Mouse (Mus musculus) gastrocnemius, postnatal 25 days (tissue): ENCODE measurements around the gene Hoxc12. TPM values are rescaled to one million over a fixed set of nuclear protein-coding genes. Genes with fewer than 3 reads are reported as not detected.
A peak's percentile ranks its signal among the peaks of the same experiment; 100 is the strongest.

ENCODE experiments used
- DNase-seq: peaks from one replicate; pipeline ENCODE4 v3.0.0; 2022
- total RNA-seq, 2 experiments: library from RNA; stranded (reverse); gene quantifications; 1 replicate in 1 of 2; 2 replicates in 1 of 2; pipeline ENCODE4 v1.2.3; 2021

Gene Hoxc12
- total RNA-seq, 2 experiments from 2014 or later: not detected

DNA sequence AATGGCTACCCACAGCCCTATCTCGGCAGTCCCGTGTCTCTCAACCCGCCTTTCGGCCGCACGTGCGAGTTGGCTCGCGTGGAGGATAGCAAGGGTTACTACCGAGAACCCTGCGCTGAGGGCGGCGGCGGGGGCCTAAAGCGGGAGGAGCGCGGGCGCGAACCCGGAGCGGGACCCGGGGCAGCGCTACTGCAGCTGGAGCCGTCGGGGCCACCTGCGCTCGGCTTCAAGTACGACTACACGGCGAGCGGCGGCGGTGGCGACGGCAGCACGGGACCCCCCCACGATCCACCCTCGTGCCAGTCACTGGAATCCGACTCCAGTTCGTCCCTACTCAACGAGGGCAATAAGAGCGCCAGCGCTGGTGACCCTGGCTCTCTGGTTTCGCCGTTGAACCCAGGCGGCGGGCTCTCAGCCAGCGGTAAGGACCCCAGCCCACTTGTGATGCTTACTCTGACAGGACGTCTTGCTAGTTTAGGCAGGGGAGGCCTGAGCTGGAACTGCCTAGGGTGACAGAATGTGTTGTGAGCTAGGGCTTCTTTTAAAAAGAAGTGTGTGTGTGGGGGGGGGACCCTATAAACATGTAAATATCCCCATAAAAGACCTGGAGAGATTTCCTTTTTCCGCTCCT, 594 bp downstream of the Hoxc12 start:
- DNase-seq: no peak

DNA sequence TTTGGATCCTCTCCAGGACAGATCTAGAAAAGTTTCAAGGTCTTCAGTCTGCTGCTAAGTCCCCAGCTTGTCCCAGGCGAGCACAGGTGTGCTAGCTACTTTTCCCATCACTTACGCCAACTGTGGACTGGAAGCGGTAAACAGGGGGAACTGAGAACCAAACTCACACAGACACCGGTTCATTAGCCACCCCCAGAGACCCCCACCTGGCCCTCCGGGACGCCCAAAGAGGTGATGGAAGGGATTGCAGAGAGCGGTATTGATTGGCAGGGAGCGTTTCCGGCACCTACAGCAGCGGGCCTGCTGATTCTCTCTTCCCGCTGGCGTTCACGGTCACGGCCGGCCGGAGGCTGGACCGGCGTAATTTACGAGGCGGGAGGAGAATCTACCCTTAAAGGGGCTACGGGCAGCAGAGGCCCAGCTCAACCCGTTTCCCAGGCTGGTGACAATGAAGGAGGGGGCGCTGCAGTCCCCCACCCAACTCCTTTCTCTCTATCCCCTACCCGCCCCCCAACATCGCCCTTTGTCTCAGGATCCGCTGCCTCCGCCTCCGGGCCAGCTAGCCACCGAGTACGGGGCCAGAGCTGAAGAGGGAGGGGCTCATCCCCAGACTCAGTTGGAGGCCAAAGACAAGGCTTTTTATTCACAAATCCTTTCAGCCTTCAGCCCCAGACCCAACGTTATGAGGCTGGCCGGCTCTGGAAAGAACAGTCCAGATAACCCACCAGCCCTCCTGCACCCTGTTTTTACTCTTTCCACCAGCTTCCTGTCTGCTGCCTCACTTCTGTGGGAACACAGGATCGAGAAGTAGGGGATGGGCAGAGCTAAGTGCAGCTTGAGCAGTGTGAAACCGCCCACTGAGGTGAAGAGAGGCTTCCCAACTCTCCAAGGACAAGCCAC, 2.9 kb downstream of the Hoxc12 start:
- no peak for DNase-seq

DNA sequence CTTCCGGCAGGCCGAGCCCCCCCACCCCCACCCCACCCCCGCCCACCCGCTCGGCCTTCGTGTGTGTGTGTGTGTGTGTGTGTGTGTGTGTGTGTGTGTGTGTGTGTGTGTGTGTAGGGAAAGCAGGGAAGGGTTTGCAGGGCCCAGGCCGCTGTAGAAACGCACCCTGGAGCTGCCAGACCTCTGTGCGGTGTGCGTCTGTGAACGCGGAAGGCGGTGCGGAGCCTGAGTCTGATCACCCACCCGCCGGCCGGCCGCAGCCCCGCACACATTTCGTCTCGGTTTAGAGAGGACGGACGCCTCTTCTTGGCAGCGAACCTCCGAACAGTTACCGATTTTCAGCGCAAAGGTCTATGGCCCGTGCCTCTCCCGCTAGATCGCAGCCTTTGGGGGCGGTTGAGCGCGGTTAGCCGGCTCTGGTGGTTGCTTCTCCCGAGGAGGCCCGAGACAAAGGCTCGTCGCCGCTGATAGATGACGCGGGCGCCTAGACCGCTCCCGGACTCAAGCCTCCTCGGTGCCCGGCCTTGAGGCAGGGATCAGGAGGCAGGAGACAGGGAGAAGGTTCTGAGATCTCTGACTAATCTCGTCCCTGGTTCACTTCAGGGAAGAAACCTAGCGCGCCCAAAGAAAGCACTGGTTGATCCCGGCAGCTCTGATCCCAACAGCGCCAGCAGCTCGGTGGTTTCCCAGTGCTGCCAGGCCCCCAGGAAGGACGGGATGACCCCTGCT, 6.3 kb downstream of the Hoxc12 start:
- peak; percentile 59 for DNase-seq

DNA sequence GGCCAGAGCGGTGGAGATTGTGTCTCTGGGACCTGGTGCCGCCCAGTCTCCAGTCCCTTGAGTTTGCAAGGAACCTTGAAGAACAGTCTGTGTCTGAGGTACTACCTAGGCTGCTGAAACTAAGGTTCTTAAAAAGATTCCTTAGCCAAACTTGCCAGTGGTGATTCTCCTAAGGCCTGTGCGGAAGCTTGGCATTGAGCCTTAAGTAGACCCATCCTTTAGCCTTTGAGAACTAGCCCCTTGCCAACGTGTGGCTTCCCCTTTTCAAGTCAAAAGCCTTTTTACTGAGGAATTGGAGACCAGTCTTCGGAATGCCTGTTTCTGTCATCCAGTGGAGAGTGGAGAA, 6.9 kb downstream of the Hoxc12 start:
- no peak for DNase-seq

DNA sequence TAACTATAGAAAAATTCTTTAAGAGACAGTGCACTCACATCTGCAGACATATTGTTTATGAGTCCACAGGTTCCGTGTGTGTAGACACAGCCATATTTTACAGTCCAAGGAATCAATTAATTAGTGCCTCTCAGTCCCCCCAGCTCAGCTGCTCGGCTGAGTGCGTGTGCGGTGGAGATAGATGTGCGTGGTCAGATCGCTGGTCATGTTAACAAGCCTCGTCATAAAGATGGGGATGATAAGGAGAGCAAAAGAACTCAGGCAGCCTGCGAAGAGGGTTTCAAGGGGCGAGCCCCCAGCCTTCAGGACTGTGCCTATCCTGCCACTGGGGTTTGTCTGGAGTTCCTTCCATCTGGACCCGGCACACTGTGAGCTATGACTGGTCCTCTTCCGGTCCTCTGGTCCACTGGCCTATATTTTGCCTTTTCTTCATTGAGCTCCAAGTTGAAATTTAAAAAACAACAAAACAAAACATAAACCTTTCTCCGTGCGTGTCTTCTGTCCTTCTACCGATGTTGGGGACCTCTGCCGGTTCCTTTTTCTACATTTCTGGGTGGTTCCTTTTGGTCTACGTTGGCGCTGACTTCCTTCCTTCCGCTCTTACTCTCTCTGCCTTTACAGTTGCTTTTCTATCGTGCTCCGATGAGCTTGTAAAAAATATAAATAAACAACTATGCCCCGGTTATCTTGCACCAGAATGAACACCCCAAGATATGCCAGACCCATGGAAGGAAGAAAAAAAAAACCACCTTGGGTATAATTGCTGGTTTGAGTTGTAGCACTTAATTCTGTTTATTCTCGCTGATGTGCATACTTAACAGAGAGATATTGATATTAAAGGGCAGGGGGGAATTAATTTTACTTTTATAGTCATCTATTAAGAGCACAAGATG, 8.9 kb downstream of the Hoxc12 start:
- DNase-seq: no peak

DNA sequence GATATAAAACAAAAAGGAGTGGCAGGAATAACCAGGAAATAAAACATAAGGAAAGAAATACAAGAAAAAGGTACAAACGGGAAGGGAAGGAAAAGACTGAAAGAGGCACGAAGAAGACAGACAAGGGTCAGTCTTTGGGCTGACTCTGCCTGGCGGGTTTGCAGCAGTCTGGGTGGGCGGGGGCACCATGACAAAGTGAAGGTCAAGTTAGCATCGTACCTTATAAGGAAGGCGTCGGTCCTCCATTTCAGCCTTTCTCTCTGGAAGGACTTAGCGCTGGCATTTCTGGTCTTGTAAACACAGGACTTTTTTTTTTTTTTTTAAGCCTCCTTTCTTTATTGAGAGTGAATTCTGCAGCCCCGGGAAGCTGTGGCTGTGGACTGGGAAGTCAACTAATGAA, 10.7 kb downstream of the Hoxc12 start:
- no peak for DNase-seq

DNA sequence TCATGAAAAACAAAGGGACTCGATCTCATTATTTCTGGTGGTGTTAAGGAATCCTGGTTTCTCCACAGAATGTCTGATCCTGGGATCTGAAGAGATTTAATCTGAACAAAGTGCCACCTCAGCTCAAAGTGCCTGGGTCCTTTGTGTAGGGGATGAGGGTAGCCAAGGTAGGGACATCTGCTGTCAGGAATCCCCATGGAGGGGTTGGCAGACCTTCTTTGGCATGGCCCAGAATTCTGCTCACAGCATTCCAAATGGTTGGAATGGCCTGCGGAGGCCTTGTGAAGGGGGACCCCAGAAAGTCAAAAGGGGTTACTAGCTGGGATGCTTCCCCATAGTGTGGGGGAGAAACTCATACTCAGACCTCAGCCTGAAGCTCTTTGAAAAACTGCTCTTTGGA, 12.3 kb downstream of the Hoxc12 start:
- no peak for DNase-seq

DNA sequence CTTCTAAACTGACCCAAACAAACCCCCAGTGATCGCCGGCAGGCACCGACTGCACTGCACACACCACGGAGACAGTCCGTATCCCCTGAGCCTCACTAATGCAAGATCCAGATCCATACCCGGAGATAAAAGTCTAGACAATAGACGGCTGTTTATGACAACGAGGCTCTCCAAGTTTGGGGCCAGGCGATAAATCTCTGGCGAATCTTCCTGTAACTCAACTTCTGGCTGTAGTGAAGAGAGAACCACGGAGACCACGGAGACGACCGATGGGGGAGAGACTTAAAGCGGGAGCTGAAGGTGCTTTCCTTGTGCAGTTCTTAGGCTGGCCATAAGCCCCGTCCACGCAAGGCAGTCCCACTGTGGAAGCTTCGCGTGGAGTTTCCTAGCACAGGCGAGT, 13.1 kb downstream of the Hoxc12 start:
- DNase-seq: no peak

DNA sequence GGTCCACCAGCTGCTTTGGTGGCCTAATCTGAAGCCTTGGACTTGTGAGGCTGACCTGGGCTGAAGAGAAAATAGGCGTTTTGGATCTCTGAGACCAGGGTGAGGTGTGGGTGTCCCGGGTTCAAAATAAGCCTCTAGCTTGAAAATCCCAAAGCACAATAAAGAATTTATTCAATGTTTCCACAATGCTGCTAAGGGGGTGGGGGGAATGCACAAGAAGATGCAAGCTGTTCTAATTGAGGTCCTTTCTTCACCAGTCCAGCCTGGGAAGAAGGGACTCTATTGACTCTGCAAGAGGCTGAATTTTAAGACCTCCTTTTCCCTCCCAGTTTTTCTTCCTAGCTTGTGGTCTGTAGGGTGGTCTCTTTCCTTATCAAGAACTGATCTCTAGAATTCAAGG, 14.3 kb downstream of the Hoxc12 start:
- DNase-seq: no peak

DNA sequence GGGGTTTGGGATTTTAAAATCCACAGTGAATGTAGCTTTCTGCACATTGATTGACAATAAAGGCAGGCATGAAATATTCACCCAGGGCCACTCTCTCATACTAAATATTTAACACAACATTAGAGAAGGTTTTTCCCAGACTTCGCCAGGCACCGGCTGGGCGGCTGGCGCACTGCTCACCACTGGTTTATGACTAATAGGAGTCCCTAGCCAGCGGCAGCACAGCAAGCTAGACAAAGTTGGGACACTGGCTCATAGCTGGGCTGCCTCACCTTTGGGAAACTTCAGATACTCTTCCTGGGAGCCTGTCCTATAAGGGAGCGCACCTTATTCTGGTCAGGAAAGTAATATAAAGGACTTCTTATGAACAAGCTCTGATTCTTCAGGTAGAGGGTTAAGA, 17.0 kb downstream of the Hoxc12 start:
- DNase-seq: peak; percentile 26

DNA sequence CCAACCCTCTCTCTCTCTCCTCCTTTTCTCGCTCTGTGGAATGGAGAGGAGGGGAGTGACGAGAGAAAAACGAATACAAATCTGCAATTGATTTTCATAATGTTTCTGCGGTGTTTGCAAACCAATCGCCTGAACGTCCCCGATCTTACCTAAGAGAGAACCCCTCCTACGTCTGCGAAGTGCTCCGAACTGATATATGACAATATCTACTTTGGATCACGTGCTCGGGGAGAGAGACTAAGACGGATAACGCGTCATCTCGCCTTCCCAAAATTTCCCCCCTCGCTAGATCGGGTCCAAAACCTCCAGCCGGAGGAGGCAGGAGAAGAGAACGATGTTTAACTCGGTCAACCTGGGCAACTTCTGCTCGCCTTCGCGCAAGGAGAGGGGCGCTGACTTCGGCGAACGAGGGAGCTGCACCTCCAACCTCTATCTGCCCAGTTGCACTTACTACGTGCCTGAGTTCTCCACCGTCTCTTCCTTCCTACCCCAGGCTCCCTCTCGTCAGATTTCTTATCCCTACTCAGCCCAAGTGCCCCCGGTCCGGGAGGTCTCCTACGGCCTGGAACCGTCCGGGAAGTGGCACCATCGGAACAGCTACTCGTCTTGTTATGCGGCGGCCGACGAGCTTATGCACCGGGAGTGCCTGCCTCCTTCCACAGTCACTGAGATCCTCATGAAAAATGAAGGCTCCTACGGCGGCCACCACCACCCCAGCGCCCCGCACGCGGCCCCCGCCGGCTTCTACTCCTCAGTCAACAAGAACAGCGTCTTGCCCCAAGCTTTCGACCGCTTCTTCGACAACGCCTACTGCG, 17.8 kb downstream of the Hoxc12 start, which contains the start of gene Hoxc11:
Gene Hoxc11 (plus strand): TSS at position 236 of the 815 bp plus-strand sequence.
- peak; percentile 34 for DNase-seq

DNA sequence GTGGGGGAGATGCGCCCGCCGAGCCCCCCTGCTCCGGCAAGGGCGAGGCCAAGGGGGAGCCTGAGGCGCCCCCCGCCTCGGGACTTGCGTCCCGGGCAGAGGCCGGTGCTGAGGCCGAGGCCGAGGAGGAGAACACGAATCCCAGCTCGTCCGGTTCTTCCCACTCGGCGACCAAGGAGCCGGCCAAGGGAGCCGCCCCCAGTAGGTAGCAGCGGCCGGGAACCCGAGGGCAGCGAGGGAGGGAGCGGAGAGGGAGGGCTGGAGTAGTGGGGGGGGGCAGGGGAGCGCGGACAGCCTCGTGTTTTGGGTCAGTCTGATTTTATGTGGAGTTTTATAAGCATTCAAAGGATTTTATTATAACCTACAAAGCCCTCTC, 18.4 kb downstream of the Hoxc12 start:
- DNase-seq: peak; percentile 68

DNA sequence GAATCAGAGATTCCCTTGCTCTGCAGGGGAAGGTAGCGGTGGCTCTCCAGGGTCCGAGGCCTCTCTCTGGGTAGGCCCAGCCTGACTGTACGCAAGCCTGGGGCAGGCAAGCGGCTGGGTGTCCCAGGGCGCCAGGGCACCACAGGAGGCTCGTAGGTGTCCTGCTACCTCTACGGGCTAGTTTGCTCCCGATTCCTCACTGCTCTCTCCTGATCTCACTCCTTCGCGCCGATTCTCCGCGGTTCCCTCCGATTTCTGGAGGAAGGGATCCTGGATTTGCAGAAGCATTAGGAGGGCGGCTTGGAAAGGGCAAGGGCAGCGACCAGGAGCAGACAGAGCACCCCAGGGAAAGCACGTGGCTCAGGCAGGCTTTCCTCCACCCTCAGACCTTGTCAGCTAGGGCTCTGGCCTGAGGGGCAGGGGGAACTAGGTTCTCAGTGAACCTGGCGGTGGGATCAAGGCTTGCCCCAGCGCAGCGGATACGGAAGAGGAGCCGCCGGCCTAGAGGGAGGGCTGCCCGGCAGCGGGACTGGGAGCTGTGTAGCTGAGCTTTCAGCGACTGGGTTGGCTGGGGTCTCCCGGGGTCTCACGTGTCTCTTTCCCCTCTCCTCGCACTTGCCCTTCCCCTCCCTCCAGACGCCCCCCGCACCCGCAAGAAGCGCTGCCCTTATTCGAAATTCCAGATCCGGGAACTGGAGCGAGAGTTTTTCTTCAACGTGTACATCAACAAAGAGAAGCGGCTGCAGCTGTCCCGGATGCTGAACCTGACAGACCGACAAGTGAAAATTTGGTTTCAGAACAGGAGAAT, 19.5 kb downstream of the Hoxc12 start:
- peak; percentile 52 for DNase-seq

DNA sequence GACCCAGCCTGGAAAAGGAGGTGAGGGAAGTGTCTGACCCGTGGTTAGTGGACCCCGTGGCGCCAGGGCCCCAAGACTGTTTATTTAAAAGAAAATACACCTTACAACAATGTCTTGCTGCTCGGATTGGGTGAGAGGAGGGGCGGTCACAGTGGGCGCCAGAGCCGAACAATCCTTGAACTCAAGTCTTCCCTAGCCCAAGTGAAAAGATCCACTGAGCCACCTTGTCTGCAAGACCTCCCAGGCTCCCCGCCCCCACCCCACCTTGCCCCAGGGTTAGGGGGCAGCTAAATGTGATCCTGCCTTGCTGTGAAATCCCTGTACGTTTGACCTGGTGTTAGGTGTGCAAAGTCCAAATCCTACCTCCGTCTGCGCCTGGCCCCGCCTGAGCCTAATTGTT, 20.3 kb downstream of the Hoxc12 start:
- DNase-seq: no peak

DNA sequence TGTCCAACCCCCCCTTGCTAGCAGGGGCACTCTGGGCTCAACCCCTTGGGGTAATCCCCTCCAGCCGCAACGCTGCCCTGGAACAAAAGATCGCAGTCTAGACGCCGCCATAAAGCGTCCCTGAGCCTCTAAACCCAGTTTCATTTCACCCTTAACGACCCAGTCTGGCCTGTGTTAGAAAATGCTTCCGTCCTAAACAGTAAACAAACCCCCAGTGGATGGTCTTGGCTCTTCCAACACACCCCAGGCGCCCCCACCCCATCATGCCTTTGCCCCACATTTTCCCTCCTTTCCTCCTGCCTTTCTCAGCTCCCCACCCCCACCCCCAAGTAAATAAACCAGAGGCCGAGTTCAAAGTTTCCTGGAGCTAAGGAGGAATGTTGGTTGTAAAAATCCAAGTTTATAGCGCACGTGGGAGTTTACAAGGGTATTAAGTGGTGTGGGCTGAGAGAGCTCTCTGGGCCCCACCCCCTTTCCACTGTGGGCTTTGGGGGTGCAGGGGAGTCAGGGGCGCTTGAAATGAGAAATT, 23.2 kb downstream of the Hoxc12 start:
- no peak for DNase-seq

DNA sequence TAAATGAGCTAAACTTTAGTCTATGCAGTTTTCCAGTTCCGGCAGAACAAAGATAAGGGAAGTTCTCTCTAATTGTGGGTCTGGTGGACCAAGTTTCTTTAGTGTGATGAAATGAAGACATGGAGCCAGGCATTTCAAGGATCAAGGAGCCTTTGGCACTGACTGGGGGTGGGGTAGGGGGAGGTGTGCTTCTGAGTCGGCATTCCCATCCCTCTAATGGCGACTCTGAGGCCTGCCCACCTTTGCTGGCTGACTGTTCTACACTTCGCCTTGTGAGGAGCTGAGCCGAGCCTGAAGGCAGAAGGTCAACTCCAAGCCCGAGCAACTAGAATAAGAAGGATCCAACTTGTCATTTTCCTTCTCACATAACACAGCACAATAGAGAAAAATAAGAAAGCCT, 25.2 kb downstream of the Hoxc12 start:
- DNase-seq: no peak

DNA sequence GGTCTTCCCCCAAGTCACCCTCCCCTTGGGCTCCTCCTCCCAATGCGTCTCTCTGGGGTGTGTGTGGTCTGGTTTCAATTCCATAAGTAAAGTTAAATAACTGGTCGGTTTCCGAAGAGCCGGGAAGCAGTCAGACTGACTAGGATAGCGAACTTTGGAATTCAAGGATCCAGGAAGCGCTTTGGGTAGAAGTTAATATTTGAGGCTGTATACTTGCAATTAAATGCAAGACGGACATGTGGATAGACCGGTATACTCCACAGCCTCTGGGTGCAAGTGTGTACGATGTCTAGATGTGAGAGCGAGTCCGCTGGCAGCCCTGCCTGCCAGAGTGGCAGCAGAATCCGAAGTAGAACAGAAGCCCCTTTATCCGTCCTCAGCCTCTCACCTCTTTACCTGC, 25.9 kb downstream of the Hoxc12 start:
- peak; percentile 28 for DNase-seq

DNA sequence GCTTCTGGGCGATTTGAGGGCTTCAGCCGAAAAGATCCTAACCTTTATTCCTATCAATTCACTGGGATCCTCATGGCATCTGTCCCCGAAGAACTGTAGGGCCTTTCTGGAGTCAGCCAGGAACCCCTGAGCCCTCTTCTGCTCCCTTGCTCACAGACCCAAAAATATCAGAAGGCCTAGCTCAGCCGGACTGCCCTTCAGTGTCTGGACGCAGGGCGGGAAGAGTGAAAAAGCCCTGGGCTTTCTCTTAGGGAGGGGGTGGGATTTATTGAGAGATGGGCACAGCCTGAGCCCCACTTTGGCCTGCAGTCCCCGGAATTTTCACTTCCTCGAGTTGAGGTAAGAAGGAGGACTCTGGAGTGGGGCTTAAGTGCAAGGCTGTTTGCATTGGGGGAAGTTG, 26.7 kb downstream of the Hoxc12 start:
- DNase-seq: no peak

DNA sequence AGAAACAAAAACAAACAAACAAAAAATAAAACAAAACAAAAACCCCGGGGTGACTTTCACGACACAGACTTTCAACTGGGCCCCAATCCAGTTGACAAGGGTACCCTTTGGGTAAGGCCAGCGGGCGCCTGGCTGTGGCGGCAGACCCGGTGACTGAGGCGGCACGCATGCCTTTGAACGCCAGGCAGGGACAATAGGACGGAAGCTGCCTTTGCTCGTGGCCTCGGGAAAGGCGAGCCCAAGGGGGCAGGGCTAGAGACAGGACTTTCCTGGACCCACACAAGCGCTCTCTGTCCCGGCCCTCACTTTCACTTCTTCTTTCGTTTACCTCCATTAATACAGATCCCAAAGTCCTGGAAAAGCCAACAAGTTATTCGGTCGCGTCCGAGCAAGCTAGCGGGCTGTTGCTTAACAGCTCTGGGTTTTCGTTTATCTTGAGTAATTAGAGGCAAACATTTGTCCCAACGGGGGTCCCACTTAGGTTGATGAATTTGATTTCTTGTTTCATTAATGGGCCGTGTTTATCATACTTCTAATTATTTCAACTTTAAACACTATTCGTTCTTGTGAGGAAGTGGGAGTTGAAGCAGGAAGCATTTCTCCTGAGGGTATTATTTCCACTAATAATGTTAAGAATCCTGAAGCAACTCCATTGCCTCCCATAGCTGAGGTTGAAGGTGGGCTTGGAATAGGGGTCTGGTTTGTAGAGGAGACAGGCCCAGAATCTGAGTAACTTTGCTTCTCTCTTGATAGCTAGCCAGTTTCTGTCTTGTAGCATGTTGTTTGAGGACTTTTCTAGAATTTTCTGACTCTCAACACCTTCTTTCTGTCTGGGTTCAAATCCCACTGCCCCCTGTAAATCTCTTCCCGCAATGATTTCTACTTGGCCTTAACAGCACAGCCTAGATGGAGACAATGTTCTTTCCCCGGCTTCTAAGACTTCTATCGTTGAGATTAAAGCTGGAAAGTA, 27.4 kb downstream of the Hoxc12 start:
- peak; percentile 70 for DNase-seq
